In the genomic region with DNA sequence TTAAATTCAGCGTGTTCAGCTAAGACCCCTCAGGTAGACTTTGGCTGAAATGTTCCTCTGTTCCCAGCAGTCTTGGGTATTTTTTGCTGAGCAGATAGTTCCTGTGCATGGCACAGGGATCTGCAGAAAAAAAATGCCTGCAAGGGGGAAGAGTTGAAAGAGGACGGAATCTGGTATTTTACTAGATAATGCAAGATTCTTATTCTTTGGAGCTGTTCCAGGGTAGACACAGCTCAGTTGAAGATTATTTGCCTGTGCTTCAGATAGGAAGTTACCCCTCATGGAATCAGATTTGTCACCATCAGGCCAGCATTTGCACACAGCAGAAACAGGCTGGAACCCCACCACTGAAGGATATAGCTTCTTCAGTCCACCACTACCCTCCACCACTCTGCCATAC, we compare ENCODE assay signal across 16 mouse cellular contexts. TPM values are rescaled to one million over a fixed set of nuclear protein-coding genes. Genes with fewer than 3 reads are reported as not detected.
A peak's percentile ranks its signal among the peaks of the same experiment; 100 is the strongest.
DNase-seq lines count a peak whose midpoint lies in the region; ATAC-seq and TF ChIP-seq lines count a peak whose summit lies in the region.
"Had no signal": no experiment of that assay in that cellular context is flagged by ENCODE, and none has a peak within 500 bp of the region (broad histone marks: within the 10 kb centered on the region; RNA-seq: fewer than 3 reads in every experiment).

No protein-coding gene starts in this region.

- peaks cover 5 to 42% of the 10 kb centered on the region in 2 experiments for H3K4me1 ChIP-seq in MEL (ENCODE audit: control insufficient read depth in 1 of 2, insufficient read depth in 2 of 2, low read length in 2 of 2)
- peaks cover 31% of the 10 kb centered on the region for H3K4me1 ChIP-seq in limb, embryonic 10.5 days

- peak; percentile 86 for DNase-seq in heart, adult 11 months
- no peak for DNase-seq in heart, adult 9 months (ENCODE audit: low spot score in 2 of 2)
- no peak for DNase-seq in layer of hippocampus, adult 2 months (ENCODE audit: low spot score in 2 of 2)
- DNase-seq in layer of hippocampus, adult 8-10 months (ENCODE audit: low spot score in 2 of 2) = no peak
- DNase-seq in MEL (ENCODE audit: low read depth, low spot score) = peak; percentile 46
- no peak for DNase-seq in limb, embryonic 10.5 days (ENCODE audit: low spot score)
- DNase-seq in left cerebral cortex, postnatal 36 days (ENCODE audit: low spot score in 2 of 2) = no peak
- DNase-seq: cerebellum, adult 18-20 months; gastrocnemius, postnatal 10 days; kidney, adult 11 months; lung, postnatal 36 days; right cerebral cortex, postnatal 4 days had no signal

- H3K36me3 ChIP-seq in MEL (ENCODE audit: control insufficient read depth in 1 of 2, insufficient read depth in 2 of 2, low read length in 2 of 2) = peaks cover 0 to 36% of the 10 kb centered on the region in 2 experiments; a peak in 3 of 4 replicates
- H3K36me3 ChIP-seq in limb, embryonic 10.5 days = peaks cover 25% of the 10 kb centered on the region

- TF ChIP-seq EP300 in MEL (IDR thresholded peaks at IDR 0.05; ENCODE audit: low read depth in 1 of 2, low read length in 2 of 2) = peak in 1 of 2 experiments; percentile 63; a peak in 2 of 4 replicates

- intact Hi-C loops in left cerebral cortex, postnatal 36 days (cut with DNase I) = no loop called here

- peak overlapping the region; percentile 94; the same call in 1 of the 2 replicates for H3K27ac ChIP-seq in layer of hippocampus, adult 2 months
- H3K27ac ChIP-seq in MEL (ENCODE audit: control insufficient read depth, low read depth, low read length) = peak overlapping the region; percentile 24; the same call in 1 of the 2 replicates
- H3K27ac ChIP-seq in limb, embryonic 10.5 days = peak overlapping the region; percentile 93

- WGBS in limb, embryonic 10.5 days = 94% methylated on average over 2 of the region's 2 CpGs

- H3K27me3 ChIP-seq in MEL (ENCODE audit: control insufficient read depth in 1 of 2, insufficient read depth in 2 of 2, low read length in 2 of 2) = no peaks in the 10 kb centered on the region
- no peaks in the 10 kb centered on the region for H3K27me3 ChIP-seq in limb, embryonic 10.5 days (ENCODE audit: low read depth, poor library complexity, severe bottlenecking)
- H3K27me3 ChIP-seq: midbrain, embryonic 13.5 days had no signal

- no peak for ATAC-seq in megakaryocyte, adult 5-6 weeks (ENCODE audit: poor library complexity, severe bottlenecking)
- ATAC-seq: midbrain, embryonic 13.5 days had no signal

- H3K79me2 ChIP-seq in MEL (ENCODE audit: control insufficient read depth, insufficient read depth, low read length, poor library complexity) = peaks cover 7% of the 10 kb centered on the region; the same call in 1 of the 2 replicates

- no peak for TF ChIP-seq CTCF in layer of hippocampus, adult 2 months (conservative IDR thresholded peaks at IDR 0.05)
- no peak for TF ChIP-seq CTCF in MEL (IDR thresholded peaks at IDR 0.05 in 2 of 3, conservative IDR thresholded peaks at IDR 0.05 in 1 of 3; ENCODE audit: control insufficient read depth in 1 of 3, insufficient read depth in 1 of 3, low read depth in 2 of 3, low read length in 3 of 3, poor library complexity in 1 of 3, severe bottlenecking in 1 of 3)

- no peaks in the 10 kb centered on the region for H3K9me3 ChIP-seq in MEL (replicated peaks; ENCODE audit: insufficient read depth, low read length)
- no peaks in the 10 kb centered on the region for H3K9me3 ChIP-seq in limb, embryonic 10.5 days (replicated peaks)
- H3K9me3 ChIP-seq: midbrain, embryonic 13.5 days had no signal

- TF ChIP-seq RAD21 in MEL (IDR thresholded peaks at IDR 0.05; ENCODE audit: low read depth, low read length) = no peak

- no peak overlapping the region for H3K9ac ChIP-seq in MEL (ENCODE audit: control insufficient read depth, low read depth, low read length, poor library complexity, severe bottlenecking)

- no peak overlapping the region for H3K4me3 ChIP-seq in layer of hippocampus, adult 2 months
- H3K4me3 ChIP-seq in MEL (ENCODE audit: control insufficient read depth in 1 of 2, insufficient read depth in 1 of 2, low read depth in 2 of 2, low read length in 2 of 2) = no peak overlapping the region
- no peak overlapping the region for H3K4me3 ChIP-seq in limb, embryonic 10.5 days

- no peak for TF ChIP-seq POLR2A in MEL (IDR thresholded peaks at IDR 0.05; ENCODE audit: control insufficient read depth in 1 of 2, insufficient read depth in 1 of 2, low read depth in 1 of 2, low read length in 2 of 2, poor library complexity in 1 of 2)

TF ChIP-seq in MEL, 35 proteins besides CTCF, POLR2A, EP300 and RAD21:
- TF ChIP-seq TBP (IDR thresholded peaks at IDR 0.05; ENCODE audit: low read depth, low read length) (0 out of 2 replicates have a peak, but pooled peaks have one; percentile 32), ZMIZ1 (IDR thresholded peaks at IDR 0.05; ENCODE audit: low read depth, low read length) (no peak), CHD2 (IDR thresholded peaks at IDR 0.05; ENCODE audit: low read length) (no peak), HCFC1 (IDR thresholded peaks at IDR 0.05; ENCODE audit: low read depth, low read length) (no peak), GATA1 (IDR thresholded peaks at IDR 0.05; ENCODE audit: low read depth, low read length) (peak; percentile 73), E2F4 (IDR thresholded peaks at IDR 0.05; ENCODE audit: borderline replicate concordance, low read depth, low read length) (no peak), SIN3A (IDR thresholded peaks at IDR 0.05; ENCODE audit: low read length) (no peak; the same call in 1 of the 2 replicates), MXI1 (IDR thresholded peaks at IDR 0.05; ENCODE audit: low read depth, low read length) (no peak; the same call in 1 of the 2 replicates), ZNF384 (IDR thresholded peaks at IDR 0.05; ENCODE audit: low read depth, low read length) (peak; percentile 51), TCF12 (IDR thresholded peaks at IDR 0.05; ENCODE audit: low read depth, low read length) (peak; percentile 46; the same call in 1 of the 2 replicates), RCOR1 (IDR thresholded peaks at IDR 0.05; ENCODE audit: low read depth, low read length) (peak; percentile 95), KAT2A (conservative IDR thresholded peaks at IDR 0.05; ENCODE audit: low read depth, low read length) (no peak), ETS1 (IDR thresholded peaks at IDR 0.05; ENCODE audit: low read depth, low read length) (peak; percentile 63), SMC3 (IDR thresholded peaks at IDR 0.05; ENCODE audit: low read depth, low read length) (no peak)

RNA-seq across cellular contexts. Expression of gene Mapk7, which starts 1.3 kb away (rescaled TPM):
- 10 to 100 TPM; 26.2 to 28.5 TPM for total RNA-seq in layer of hippocampus, adult 2 months (2021)
- total RNA-seq in layer of hippocampus, adult 8-10 months (2022) = 10 to 100 TPM; 27.1 to 28.8 (median 28.2) TPM
- 12.6 and 12.7 TPM in 2 replicates for total RNA-seq in MEL (2012; rRNA removed)
- 10 to 100 TPM in 1 of 2 experiments, not detected in 1; 25.3 TPM for polyA plus RNA-seq in MEL (2012; ENCODE audit: insufficient read depth in 1 of 2, insufficient read length in 2 of 2, low read depth in 1 of 2, low replicate concordance in 2 of 2, missing spikeins in 1 of 2)
- 87.2 and 94.7 TPM in 2 replicates for polyA plus RNA-seq in limb, embryonic 10.5 days (2016; fragmentation: Nextera tagmentation; extraction: Ambion mirVana)
- 16.2 and 17.7 TPM in 2 replicates for total RNA-seq in megakaryocyte, adult 5-6 weeks (2015)
- total RNA-seq in megakaryocyte, adult 5-6 weeks (2017) = 15.4 and 21.4 TPM in 2 replicates
- total RNA-seq in left cerebral cortex, postnatal 36 days (2021) = 10 to 100 TPM; 21.6 to 22.9 TPM

RNA-seq across cellular contexts. Expression of gene B9d1, which starts 9.4 kb away (rescaled TPM):
- total RNA-seq in layer of hippocampus, adult 2 months (2021) = 10 to 100 TPM; 47.4 to 47.9 TPM
- 10 to 100 TPM; 43.1 to 52.1 (median 47.2) TPM for total RNA-seq in layer of hippocampus, adult 8-10 months (2022)
- 27.2 and 29.5 TPM in 2 replicates for total RNA-seq in MEL (2012; rRNA removed)
- polyA plus RNA-seq in MEL (2012; ENCODE audit: insufficient read depth in 1 of 2, insufficient read length in 2 of 2, low read depth in 1 of 2, low replicate concordance in 2 of 2, missing spikeins in 1 of 2) = 10 to 100 TPM in 1 of 2 experiments, not detected in 1; 22.5 TPM
- polyA plus RNA-seq in limb, embryonic 10.5 days (2016; fragmentation: Nextera tagmentation; extraction: Ambion mirVana) = 45.3 and 46.7 TPM in 2 replicates
- not detected in 2 replicates for total RNA-seq in megakaryocyte, adult 5-6 weeks (2015)
- 0.26 TPM in 1 of 2 replicates, not detected in the other for total RNA-seq in megakaryocyte, adult 5-6 weeks (2017)
- total RNA-seq in left cerebral cortex, postnatal 36 days (2021) = 10 to 100 TPM; 40.3 to 44.4 TPM

RNA-seq across cellular contexts. Expression of gene Mfap4, which starts 10.3 kb away (rescaled TPM):
- 1 to 10 TPM; 4.8 to 5.0 TPM for total RNA-seq in layer of hippocampus, adult 2 months (2021)
- total RNA-seq in layer of hippocampus, adult 8-10 months (2022) = 1 to 10 TPM; 5.1 to 7.5 (median 5.6) TPM
- not detected in 2 replicates for total RNA-seq in MEL (2012; rRNA removed)
- polyA plus RNA-seq in MEL (2012; ENCODE audit: insufficient read depth in 1 of 2, insufficient read length in 2 of 2, low read depth in 1 of 2, low replicate concordance in 2 of 2, missing spikeins in 1 of 2) = not detected
- 124 and 208 TPM in 2 replicates for polyA plus RNA-seq in limb, embryonic 10.5 days (2016; fragmentation: Nextera tagmentation; extraction: Ambion mirVana)
- not detected in 2 replicates for total RNA-seq in megakaryocyte, adult 5-6 weeks (2015)
- total RNA-seq in megakaryocyte, adult 5-6 weeks (2017) = not detected in 2 replicates
- 1 to 10 TPM; 2.6 to 3.3 TPM for total RNA-seq in left cerebral cortex, postnatal 36 days (2021)
- polyA plus RNA-seq: C2C12 had no signal

RNA-seq across cellular contexts. Expression of gene Rnf112, which starts 41.6 kb away (rescaled TPM):
- total RNA-seq in layer of hippocampus, adult 2 months (2021) = 100 to 1,000 TPM; 543 to 554 TPM
- 100 to 1,000 TPM; 373 to 488 (median 430) TPM for total RNA-seq in layer of hippocampus, adult 8-10 months (2022)
- total RNA-seq in MEL (2012; rRNA removed) = not detected in 2 replicates
- polyA plus RNA-seq in MEL (2012; ENCODE audit: insufficient read depth in 1 of 2, insufficient read length in 2 of 2, low read depth in 1 of 2, low replicate concordance in 2 of 2, missing spikeins in 1 of 2) = not detected
- 0.10 and 0.23 TPM in 2 replicates for polyA plus RNA-seq in limb, embryonic 10.5 days (2016; fragmentation: Nextera tagmentation; extraction: Ambion mirVana)
- total RNA-seq in megakaryocyte, adult 5-6 weeks (2015) = not detected in 2 replicates
- not detected in 2 replicates for total RNA-seq in megakaryocyte, adult 5-6 weeks (2017)
- 100 to 1,000 TPM; 274 to 345 TPM for total RNA-seq in left cerebral cortex, postnatal 36 days (2021)
- total RNA-seq: liver, adult 2 months had no signal
- polyA plus RNA-seq: C2C12; liver, adult 2 months had no signal

Comparison
In these comparisons a context has a peak if more than half of its experiments do, and no peak if none do; other contexts are left out.
1. DNase-seq: peak in heart, adult 11 months (single experiment) and MEL (single experiment); none in heart, adult 9 months (0 of 2), layer of hippocampus, adult 2 months (0 of 2), layer of hippocampus, adult 8-10 months (0 of 2), limb, embryonic 10.5 days (single experiment) and left cerebral cortex, postnatal 36 days (0 of 2).
2. H3K27ac ChIP-seq: peak in every context shown above with its lines; median percentile 94 in layer of hippocampus, adult 2 months; 93 in limb, embryonic 10.5 days; 24 in MEL.
3. RNA of gene B9d1, which starts 9.4 kb away (total RNA-seq): 47.4 to 47.9 TPM in layer of hippocampus, adult 2 months, 43.1 to 52.1 TPM in layer of hippocampus, adult 8-10 months, 40.3 to 44.4 TPM in left cerebral cortex, postnatal 36 days and 27.2 to 29.5 TPM in MEL; 0.26 TPM in megakaryocyte, adult 5-6 weeks; every median in the first group is over 10 times any median in the second.